Mouse (Mus musculus) kidney, adult 2 months (tissue): ENCODE data around the gene Gpc5.

Source experiments
- CTCF ChIP-seq: fragments of 200-500 bp; conservative IDR thresholded peaks from 2 replicates; pipeline ENCODE4 v1.5.1; 2011; ENCODE audit warnings: low read depth, mild to moderate bottlenecking, control low read depth, low read length, moderate library complexity, mixed read lengths; ENCODE audit not compliant: insufficient read depth, insufficient read length
- POLR2A ChIP-seq: fragments of 200-500 bp; IDR thresholded peaks from one replicate; pipeline ENCODE4 v1.6.1; 2011; ENCODE audit warnings: low read depth, low read length, control low read depth

DNA sequence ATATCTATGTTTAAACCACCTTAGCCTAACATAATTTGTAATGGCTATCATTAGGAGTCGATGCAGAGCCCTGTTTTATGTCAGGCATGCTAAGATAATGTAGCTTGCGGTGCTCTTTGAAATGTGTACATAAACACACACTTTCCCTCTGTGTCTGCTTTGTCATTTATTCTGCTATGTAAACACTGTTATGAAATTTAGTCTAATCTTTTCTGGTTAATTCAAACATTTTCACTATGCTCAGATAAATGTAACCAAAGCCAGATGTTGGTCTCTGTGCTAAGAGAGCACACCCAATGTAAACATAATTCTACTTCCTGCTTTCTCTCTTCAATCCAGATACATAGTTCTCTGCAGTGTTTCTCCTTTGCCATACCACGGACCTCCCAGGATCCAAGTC is 1256.5 kb downstream of the Gpc5 start:
- TF ChIP-seq CTCF (no peak), POLR2A (no peak)
